Mouse (Mus musculus) kidney, adult 8-10 months (tissue): ENCODE measurements at regions not wholly inside any gene's neighbourhood (a gene's known extent, or its start where the extent isn't known, plus 50 kb on each side); places are given as distances from the start of the nearest gene placed in this dataset.

ENCODE experiments used
- DNase-seq, 2 experiments: peaks; one replicate each; pipeline ENCODE4 v3.0.0; 2022

GRCm38 (mm10) chr10:16438414-16438813 lies 1284.6 kb upstream of the Cited2 start:
- no peak for DNase-seq

GRCm38 (mm10) chr10:16440932-16441640 lies 1281.9 kb upstream of the Cited2 start:
- DNase-seq, result no peak

DNA sequence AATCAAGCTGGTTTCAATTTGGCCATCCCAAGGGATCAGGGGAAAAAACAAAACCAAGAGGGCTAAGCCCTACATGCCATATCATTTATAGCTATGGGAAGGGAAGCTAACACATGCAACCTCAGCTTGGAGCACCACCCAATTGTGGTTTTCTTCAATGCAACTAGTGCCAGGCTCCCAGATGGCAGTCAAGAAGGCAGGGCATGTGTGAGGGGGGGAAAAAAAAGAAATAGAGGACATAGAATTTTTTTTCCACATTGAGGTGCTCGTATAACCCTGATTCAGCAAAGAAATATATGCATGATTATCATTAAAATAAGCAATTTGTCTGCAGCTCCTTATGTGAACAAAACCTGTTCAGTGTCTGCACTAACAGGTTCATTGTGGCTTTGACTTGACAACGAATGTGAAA lies 1281.4 kb upstream of the Cited2 start:
- no peak for DNase-seq

DNA sequence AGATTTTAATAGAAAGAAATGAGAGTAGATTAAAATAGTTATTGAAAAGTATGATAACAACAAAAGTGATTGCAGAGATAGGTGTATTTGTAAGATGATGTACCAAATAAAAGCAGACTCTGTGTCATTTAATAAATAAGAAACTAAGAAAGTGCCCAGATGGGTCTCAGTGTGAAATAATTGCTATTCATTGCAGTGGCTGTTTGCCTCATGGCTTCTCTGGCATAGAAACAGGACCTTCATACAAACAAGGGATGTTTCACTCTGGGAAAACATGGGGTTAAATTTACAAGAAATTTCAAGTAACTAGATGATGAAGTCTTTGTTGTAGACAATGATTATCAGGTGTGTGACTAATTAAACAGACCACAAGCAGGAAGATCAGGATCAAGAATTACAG lies 1279.1 kb upstream of the Cited2 start:
- no peak for DNase-seq

- no peak for DNase-seq
Measured at GRCm38 (mm10) chr10:16467935-16468334, 1255.1 kb upstream of the Cited2 start.

DNA sequence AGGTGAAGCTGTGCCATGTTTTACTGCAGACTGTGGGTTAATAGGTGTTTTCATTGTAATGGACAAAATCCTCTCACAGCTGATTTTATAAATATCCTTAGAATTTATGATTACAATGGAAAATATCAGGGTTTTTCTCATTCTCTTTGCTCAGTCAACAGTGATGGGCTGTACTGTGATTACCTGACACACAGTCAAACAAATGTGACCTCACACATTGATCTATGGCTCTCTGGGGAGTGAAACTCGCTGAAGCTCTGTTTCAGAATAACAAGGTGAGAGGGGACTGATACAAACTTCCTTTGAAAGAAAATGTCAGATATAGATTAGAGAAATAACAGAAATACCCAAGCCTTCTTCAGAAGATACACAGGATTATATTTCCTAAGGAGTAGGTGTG lies 1253.3 kb upstream of the Cited2 start:
- no peak for DNase-seq

- no peak for DNase-seq
Measured at GRCm38 (mm10) chr10:16473952-16474521, 1249.0 kb upstream of the Cited2 start.

GRCm38 (mm10) chr10:16498580-16498979 lies 1224.4 kb upstream of the Cited2 start:
- DNase-seq, result no peak

GRCm38 (mm10) chr10:16507681-16508080 lies 1215.3 kb upstream of the Cited2 start:
- DNase-seq, result no peak

DNA sequence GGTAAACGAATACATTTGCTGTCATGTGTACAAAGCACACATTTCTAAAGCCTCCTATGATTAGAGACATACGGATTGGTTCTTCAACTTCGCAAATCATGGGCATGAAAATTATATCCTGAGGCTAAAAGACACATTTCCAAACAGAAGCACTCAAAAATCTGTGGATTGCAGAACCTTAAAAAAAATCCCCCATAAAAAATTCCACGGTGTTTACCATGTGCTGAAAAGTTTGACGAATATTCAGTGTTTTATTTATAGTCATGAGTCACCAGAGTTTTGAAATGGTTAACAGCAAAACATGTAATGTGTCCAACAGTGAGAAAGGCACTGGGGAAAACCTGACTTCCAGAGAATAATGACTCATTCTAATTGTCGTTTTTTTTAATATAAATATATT lies 1214.9 kb upstream of the Cited2 start:
- DNase-seq, result no peak

- no peak for DNase-seq
Measured at GRCm38 (mm10) chr10:16514656-16515055, 1208.4 kb upstream of the Cited2 start.

DNA sequence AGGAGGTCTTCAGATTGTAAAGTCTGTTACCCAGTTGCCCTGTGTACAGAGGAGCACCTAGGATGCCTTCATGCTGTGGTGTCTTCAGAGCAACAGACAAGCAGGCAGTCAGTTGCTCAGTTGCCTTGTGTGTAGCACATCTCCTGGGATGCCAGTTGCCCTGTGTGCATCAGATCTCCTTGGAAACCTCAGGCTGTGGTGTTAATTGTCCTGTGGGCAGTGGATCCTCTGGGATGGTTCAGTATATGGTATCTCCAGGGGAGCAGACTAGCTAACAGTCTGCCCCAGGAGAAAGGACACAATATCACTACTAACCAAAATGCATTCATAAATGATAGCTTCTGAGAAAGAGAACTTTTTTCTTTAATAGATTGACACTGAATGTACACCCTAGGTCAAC lies 1201.1 kb upstream of the Cited2 start:
- DNase-seq, result no peak

- DNase-seq, result no peak
Measured at GRCm38 (mm10) chr10:16524101-16524500, 1198.9 kb upstream of the Cited2 start.

DNA sequence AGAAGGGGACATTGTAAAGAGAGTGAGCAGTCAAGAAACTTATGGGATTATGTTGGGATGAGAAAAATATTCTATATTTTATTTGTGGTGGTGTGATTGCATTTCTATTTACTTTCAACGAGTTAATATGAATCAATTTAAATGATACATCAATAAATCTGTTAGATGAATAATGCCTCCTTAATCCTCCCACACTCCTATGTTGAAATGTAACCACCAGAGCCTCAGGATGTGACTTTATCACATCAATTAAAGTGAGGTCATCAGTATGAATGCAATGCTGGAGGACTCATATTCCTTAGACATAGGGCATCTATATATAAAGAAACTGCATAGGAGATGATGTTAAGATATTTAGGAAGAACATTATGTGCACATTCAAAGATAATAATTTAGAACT lies 1195.3 kb upstream of the Cited2 start:
- no peak for DNase-seq

- no peak for DNase-seq
Measured at GRCm38 (mm10) chr10:16537660-16538059, 1185.4 kb upstream of the Cited2 start.

DNA sequence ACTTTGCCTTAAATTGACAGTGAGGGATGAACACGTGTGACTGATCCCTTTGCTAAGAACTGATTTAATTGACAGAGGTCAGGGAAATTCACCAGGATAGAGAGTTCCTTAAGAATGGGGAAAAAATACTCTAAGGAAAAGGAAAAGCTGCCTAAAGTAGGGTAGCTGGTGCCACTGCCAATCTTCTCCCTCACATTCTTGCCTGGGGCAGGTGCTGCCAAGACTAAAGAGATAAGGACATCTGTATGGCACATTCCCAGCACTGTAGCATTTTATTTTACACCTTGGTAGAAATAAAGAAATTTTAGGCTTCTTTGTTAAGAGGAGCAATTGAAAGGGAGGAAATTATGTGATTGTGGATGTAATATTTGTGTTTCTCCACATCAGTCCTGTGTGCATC lies 1184.6 kb upstream of the Cited2 start:
- no peak for DNase-seq

DNA sequence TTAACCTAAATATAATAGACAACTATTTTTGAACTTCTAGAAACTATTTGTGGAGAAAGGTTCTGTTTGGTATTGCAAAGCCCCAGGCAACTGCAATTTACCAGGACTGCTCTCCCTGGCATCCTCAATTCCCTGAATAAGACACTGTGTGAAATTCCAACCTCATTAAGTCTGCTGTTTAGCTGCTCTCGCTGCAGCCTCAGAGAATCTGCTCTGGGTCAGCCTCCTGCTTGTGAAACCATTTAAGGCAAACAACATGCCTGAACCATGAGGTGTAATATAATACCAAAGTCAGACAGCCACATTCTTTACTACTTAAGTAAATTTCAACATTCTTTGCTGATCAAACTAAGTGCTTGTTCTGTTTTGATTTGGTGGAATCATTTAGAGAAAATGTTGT lies 1177.6 kb upstream of the Cited2 start:
- DNase-seq, result no peak

DNA sequence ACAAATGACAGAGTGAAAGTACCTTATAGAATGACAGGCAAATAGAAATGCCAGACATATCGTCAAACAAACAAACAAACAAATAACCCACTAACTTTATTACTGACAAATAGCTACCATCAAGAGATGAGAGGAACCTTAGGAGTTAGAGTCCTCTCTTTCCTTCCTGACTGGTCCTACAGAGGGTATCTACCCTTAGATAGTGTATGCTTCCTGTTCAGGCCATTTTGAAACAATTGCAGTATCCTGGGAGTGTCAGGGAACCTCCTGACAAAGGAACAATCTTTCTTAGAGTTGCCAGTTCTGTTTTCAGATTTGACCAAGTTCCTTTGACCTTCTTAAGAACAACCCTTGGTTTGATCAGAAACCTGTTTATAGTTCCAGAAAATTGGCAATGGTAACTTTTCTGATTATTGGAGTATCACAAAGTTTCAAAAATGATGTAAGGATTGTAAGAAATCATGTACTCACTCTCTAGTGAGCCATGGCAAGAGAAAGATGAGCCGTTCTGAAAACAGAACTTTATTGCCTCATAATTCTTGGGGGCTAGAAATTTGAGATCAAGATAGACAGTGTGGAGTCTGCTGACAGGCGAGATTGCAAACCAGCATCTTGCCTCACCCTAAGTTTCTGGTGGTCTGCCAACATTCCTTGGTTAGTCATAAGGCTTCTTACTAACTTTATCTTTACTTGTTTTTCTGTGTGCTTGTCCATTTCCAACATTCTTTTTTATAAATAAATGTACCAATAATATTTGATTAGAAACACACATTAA lies 1170.0 kb upstream of the Cited2 start:
- DNase-seq, result no peak

DNA sequence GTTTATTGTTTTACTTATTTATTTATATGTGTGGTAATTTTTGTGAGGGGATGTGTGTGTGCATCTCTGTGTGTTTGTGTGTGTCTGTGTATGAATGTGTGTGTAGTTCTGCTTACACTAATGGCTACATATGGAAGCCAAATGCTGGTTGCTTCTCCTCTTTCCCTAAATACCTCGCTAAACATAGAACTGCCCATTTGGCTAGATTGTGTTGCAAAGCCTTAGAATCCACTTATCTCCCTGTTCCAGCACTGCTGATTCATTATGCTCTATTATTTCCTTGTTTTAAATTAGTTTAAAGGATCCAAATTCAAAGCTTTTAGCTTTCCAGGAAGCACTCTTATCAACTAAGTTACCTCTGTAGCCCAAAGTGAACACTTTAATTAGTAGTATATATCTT lies 1148.5 kb upstream of the Cited2 start:
- DNase-seq, result no peak

- no peak for DNase-seq
Measured at GRCm38 (mm10) chr10:16578554-16579078, 1144.4 kb upstream of the Cited2 start.

- DNase-seq, result no peak
Measured at GRCm38 (mm10) chr10:16580200-16580599, 1142.8 kb upstream of the Cited2 start.

- no peak for DNase-seq
Measured at GRCm38 (mm10) chr10:16588833-16589232, 1134.2 kb upstream of the Cited2 start.

DNA sequence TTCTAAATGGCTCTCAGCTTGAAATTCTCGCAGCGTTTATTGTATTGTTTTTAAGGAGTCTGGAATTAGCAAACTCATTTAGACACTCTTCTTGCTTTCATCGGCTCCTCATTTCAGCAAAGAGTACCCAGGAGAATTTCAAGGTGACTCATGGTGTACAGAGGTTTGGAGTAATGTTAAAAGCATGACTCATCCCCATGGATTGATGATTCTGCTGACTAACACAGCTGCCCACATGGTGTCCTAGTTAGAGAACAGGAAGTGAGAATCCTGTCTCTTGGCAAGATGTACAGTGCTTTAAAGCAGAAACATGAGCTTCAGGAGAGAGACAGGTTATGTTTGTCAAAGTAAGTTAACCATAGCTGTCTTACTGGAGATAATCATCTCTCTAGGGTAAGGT lies 1133.6 kb upstream of the Cited2 start:
- no peak for DNase-seq

GRCm38 (mm10) chr10:16592870-16593269 lies 1130.1 kb upstream of the Cited2 start:
- no peak for DNase-seq
